Mouse (Mus musculus): ENCODE measurements around the gene Aplnr.

The Aplnr gene

DNA sequence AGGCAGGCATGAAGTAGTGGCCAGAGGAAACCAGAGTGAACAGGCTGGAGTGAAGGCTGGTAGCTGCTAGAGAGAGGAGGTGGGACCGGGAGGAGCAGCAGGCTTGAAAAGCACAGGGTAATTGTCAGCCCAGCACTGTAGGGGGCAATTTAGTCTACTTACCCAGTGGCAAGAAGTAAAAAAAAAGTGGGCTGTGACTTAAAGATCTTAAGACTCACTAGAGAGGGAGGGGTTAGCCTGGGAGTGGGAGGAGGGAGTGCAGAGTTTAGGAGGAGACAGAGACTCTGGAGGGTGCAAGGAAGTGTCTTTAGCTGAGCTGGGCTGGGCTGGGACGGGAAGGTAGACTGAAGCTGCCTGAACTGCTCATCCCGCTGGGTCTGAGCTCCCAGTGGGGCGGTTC lies at the start of gene Aplnr:
Gene Aplnr, plus strand, starts transcription at position 137 of the 400 bp plus-strand sequence.
- no peak for DNase-seq

DNA sequence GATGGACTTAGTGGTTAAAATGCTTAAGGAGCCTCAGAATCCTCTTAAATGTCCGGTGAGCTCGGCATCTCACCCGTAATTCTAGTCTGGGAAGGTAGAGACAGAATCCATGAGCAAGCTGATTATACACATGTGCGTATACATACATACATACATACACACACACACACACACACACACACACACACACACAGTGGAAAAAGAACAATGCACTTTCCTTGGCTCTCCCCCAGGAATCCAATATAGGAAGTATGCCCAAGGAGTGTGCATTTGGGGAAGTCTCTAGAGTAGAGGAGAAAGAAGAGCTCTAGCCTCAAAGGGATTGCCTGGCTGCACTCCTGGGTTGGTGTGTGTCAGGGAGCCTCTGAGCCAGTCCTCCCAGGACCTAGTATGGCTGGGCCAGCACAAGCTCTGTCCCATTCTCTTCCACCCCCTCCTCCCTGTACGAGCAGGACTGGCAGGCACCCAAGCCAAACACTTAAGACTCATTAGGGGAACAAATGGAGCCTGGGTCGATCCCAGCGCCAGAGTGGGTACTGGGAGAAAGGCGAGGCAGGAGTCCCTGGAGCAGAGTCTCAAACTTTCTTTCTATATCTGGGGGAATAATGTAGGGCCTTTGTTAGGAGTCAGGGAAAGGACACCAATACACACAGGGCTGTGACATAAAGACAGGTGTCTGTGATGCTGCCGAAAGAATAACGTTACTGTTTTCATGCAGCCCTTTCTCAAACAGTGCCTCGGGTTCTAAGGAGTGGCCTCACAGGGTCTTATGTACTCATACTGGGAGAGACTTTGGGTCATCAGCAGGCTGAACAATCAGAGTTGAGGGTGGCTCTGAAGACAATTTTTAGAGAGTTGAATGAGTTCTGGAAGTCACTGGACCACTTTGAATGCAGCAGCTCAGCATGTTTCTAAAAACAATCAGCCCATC lies 47.0 kb upstream of the Aplnr start:
- DNase-seq = no peak

DNA sequence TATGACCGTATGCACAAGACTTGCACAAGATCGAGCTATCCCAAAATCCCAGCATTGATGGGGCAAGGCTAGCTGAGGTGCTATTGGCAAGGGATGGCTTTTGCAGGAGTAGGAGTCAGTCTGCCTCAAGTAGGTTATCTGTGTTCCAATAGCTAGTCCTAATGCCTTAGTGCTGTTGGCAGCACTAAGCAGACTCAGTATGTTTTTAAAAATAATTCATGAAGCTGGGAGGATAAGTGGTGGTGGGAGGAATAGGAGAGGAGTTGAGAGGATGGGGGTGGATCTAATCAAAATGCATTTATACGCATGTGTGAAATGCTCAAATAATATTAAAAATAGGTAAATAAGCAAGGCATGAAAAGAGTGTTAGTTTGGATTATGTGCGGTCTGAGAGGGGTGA lies 44.7 kb upstream of the Aplnr start:
- no peak for DNase-seq

DNA sequence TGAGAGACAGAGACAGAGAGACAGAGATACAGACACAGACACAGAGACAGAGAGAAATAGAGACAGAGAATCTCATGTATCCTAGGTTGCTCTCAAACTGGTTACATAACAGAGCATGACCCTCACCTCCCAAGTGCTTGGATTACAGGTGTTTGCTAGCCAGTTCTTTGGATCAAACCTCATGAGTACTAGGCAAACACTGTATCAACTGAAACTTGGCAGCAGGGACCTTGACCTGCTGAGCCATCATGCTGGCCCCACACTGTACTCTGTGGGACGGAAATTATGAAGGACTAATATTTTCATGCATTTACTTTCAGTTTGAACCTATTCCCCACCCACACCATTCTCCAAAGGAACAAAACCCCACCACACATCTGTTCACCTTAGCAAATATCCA lies 42.6 kb upstream of the Aplnr start:
- no peak for DNase-seq

DNA sequence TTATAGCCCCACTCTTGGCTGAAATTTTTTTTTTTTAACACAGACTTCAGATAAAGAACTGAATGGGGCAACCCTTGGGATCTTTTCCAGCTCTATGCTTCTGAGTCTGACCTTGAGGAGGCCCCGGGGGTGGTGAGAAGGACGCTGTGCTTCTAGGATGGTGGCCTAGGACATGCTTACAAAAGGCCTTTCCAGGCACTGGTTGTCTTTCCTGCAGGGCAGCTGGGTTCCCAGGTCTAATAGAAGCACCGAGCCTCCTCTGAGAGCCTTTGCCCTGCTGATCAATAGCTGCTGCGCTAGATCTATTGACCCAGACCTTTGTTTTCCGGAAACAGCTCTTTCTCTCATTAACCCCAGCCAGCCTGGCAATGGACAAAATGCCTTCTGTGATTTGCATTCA lies 40.1 kb upstream of the Aplnr start:
- no peak for DNase-seq

DNA sequence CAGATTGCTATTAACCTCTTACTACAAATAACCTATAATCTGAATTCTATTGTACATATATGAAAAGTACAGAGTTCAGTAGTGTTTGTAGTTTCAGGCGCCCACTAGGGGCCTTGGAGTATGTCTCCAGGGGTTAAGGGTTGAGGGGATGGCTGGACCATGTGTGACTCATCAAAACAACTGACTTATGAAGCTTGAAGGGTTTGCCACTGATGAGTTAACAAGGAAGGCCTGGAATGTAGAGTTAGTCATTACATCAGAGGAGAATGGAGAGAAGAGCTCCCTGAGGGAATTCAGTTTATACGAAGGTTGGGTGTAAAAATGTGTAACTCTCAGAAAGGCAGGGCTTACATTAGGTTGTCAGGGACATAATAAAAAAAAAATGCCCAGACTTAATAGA lies 38.0 kb upstream of the Aplnr start:
- DNase-seq = no peak

DNA sequence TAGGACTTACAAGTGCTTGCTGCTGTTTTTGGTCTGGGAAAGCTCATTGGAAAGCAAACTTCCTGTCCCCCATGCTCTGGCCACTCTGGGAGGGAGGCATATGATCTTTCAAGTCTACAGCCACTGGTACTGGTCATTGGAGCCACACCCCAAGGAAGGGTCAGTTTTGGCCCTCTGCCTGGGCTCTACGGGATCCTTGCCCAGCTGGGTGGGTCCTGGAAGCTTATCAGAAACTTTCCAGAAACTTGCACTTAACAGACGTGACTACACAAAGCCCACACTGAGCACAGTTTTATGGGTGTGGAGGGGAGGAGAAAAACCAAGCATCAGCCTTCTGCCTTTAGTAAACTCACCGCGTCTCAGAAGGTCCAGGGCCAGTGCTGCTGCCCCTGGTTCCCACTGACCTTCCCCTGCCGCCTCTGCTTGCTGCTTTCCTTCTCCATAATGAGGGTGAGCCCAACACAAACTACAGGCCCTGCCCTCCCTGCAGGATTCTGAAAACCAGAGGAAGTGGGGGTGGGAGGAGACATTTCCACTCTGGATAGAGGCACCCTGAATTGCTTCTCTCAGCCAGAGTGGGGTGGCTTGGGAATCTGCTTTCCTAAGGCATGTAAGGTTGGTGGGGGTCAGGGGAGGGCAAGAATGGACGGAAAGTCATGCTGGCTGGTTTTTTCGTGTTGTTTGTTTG lies 37.1 kb upstream of the Aplnr start:
- DNase-seq = peak; percentile 6 to 18

DNA sequence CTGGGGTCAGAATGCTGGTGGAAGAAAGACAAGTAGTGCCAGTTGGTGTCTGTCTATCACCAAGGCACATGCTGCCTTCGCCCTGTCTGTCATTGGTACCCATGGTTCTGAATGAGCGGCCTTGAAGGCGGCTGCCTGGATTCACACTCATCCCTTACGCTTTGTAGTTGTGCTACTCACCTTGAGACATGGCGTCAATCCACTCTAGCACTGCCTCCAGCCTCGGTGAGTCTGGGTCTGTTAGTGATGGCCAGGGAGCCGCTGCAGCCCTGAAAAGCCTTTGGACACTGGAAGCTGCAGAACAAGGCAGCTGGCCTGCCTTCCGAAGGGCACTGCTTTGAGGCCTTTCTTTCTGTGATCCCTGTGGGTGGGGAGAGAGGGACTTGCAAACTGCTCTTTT lies 32.8 kb upstream of the Aplnr start:
- no peak for DNase-seq

DNA sequence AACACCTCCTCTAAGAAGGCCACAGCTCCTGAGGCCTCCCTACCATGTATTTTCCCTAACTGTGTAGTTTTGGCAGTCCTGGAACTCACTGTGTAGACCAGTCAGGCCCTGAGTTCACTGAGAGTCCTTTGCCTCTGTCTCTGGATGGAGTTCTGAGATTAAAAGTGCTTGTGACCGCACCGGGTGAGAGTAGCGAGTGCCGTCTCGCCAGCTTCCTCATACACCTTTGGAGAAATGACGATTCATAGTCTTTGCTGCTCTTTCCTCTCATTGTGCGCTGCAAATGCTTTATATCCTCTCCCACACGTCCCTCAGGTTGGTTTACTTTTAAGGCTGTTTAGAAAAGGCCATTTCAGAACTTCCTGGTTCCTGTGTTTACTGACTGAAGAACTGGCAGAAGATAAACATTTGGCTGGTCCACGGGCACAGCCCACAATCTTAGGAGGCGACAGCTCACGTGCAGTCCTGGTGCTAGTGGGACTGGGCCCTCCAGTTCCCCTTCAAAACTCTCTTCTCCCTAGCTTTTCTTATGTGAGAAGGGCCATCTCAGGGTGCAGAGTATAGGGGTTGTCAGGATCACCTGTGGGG lies 30.5 kb upstream of the Aplnr start:
- DNase-seq = no peak

DNA sequence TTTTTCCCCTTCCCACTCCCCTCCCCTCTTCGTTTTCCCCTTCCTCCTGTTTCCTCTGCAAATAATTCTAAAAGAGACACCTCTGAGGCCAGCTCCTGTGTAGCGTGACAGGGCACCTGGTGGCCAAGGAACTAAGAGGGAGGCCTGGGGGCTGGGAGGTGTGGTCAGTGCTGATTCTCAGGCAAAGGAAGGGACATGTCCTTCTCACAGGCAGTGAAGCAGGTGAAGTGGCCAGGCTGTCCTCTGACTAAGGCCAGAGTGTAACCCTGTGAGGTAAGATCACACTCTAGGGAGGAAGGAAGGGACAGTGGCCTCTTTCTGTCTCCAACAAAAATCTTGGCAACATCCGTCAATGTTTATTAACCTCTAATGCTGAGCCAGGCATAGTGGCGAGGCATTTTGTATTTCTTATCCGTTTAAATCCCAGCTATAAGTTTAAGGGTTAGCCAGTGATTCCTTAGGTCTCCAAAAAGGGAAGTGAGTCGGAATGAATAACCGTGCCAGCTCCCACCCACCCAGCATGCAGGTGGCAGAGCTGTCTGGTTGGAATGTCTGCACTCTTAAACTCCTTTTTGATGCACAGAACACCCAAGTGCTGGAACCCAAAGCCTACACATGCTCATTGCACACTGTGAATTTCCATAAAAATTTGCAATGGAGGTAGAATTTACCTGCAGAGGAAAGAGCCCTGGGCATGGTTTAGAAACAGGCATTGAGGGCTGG lies 29.8 kb upstream of the Aplnr start:
- DNase-seq = no peak

DNA sequence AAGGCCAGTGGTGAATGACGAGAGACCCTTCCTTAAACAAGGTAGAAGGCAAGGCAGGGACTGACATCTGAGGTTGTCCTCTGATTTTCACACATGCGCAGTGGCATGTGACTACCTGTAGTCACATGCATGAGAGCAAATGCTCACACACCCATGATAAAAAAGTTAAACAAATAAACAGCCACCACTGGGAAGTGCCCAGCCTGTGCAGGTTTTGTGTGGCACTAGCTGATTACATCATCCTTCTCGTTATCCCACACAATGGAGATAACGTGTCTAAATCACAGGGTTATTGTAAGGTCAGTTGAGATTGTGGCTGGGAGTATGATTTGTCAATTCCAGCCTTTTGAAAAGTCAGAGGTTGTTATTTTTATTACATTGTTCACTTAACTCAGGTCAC lies 29.1 kb upstream of the Aplnr start:
- no peak for DNase-seq

DNA sequence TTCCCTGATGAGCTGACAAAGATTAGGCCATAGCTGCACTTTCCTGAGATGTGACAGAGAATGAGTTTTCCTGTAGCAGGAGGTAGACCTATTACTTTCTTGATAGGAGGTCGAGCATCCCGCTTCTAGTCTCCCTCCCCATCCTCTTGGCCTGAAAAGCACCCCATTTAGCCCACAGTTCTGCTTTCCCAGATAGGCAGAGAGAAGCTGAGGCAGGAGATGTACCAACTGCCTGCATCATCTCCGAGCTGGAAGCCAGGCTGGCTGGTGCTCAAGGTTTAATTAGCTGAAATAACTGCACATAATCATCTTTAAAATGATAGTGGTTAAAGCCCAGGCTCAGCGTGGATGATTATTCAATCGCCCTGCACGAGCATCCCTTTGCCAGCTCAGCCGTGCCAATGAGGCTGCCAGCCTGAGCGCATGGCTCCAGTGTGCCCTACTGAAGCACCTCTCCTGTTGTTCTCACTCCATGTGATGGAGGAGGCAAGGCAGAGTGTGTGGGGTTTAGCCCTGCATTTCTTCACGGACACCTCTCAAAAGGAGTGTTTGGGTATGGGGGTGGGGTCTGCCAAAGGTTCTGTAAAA lies 25.6 kb upstream of the Aplnr start:
- DNase-seq = no peak

DNA sequence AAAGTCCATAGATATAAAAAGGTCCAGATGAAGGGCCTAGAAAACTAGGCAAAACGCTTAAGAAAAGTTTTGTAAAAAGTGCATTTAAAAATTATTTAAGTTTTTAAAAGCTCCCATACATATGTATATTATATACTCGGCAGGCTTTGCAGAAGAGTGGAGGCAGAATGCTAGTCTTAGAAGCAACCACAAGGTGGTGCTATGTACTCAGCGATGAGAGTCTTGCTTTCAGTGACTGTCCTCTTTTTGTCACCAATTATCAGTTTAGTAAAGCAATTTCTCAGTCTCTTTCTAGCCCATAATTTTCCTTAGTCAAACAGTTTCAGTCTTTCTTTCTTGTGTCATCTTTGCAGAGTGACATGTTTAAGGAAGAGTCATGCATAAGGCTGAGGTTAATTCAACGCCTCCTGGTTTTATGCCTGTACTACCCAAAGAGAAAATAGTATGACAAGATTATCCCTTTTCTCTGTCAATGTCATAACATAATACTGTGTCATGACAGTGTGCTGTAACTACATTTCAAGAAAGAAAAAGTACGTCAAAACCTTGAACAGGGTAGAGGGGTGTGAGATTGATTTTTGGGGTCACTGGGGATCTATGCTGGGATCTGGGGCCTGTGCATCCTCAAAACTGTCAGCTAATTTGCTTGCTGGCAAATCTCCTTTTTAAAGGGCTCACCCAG lies 12.7 kb upstream of the Aplnr start:
- no peak for DNase-seq

DNA sequence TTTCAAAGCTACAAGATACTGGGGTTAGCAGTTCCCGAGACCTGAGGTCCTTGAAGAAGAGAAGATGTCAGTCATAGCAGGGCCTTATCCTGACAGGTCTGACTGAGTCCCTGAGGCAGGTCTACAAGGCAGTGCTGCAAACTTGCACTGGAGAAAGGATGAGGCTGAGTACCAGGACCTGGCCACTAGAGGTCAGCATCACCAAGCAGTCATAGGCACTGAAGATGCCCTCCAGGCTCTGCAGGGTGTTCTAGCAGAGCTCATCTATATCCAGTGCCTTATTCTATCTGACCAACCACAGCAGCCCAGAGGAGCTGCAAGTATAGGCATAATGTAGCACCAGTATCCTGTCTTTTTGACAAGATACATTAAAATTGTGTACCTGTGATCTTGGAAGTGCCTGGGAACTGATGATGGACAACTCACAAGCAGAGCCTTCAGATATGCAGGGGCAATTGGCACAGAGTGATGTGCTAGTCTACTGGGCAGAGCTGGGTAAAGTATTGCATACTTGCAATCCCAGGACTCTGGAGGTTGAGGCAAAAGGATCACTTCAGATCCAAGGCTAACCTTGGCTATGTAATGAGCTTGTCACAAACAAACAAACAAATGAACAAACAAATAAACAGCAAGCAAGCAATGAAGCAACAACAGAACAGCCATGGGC lies 12.0 kb upstream of the Aplnr start:
- DNase-seq = peak; percentile 14 to 44

DNA sequence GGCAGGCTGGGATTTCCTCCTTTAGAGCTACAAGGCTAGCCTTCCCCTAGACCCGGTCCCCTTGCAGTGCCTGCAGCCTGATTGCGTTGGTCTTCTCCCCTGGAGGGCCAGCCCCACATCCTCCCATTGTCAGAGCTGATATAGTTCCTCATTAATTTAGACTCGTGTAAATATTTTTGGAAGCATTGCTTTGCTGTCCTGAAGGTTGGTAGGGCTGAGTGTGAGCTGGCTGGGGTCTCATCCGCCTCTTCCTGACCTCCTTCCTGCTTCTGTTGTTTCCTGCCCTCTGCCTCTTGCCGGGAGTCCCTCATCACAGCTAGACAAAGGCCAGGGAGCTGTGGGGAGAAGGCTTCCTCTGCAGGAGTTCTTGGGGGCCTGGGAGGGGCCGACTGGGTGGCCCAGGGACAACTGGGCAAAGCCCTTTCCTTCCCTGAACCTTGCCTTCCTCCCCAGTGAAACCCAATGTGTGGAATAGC lies 6.5 kb upstream of the Aplnr start:
- DNase-seq = no peak

DNA sequence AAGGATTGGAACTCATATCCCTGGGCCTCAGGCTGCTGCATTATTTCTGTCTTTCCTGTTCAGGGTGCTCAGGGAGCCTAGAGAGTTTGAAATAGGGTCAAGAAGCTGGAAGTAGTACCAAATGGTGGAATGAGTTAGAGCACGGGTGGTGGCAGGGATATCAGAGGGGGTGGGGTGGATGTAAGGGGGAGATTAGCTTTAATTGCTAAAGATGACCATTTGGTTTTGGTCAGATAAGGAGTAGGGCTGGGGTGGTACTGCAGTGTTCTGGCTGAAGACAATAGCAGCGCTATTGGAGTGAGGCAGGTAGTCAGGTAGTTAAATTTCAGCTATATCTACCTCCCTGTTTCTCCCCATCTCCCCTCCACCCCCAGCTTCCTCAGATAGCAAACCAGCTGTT lies 4.8 kb upstream of the Aplnr start:
- DNase-seq = no peak

DNA sequence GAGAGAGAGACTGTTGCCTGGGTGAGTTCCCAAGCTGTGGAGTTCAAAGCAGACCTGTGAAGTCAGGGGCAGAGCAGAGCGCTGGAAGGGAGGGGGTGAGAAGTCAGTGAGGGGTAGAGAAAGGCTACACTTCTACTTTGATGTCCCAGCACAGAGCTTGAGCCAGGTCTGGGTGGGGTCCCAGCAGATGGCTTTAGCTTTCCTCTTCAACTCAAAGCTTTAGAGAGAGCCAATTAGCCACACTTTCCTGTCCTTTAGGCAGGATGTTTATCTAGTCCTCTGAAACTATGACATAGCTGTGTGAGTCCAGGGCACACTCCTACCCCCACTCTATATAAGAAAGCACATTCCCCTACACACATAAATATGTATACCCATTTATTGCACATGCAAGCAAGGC lies 4.3 kb upstream of the Aplnr start:
- DNase-seq = no peak

DNA sequence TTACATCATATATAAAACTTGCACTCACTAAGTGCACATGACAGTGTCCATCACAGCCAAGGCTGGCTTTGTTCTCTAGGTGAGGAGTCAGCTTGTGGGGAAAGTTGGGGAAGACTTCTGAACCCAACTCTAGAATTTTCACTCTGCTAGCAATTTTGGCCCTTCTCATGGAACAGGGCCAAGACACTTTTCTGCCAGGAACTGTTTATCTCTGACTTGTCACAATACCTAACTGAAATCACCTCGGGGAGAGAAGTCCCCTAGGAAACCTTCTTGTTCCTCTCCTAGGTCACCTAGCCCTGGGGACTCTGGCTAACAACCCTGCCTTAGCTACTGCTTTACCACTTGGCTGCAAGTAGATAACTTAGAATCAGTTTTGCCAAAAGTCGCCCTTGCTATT lies 3.8 kb upstream of the Aplnr start:
- DNase-seq = no peak

DNA sequence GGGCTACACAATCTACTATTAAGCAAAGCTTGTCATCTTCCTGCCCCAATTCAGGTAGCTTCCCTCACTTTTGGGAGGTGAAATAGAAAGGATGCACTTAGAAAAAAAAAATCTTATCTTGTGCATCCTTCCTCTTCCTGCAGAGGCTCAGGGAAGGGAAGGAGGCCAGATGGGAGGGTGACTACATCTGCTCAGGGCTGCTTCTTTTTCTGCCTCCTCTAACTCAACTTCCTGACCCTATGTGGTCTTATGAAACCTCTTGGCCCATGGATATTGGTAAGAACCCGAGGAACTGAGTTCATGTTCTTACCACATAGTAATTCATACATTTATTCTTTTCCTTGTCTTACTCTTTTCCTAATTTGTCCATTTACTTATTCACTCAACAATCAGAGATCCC lies 926 bp upstream of the Aplnr start:
- DNase-seq = no peak

DNA sequence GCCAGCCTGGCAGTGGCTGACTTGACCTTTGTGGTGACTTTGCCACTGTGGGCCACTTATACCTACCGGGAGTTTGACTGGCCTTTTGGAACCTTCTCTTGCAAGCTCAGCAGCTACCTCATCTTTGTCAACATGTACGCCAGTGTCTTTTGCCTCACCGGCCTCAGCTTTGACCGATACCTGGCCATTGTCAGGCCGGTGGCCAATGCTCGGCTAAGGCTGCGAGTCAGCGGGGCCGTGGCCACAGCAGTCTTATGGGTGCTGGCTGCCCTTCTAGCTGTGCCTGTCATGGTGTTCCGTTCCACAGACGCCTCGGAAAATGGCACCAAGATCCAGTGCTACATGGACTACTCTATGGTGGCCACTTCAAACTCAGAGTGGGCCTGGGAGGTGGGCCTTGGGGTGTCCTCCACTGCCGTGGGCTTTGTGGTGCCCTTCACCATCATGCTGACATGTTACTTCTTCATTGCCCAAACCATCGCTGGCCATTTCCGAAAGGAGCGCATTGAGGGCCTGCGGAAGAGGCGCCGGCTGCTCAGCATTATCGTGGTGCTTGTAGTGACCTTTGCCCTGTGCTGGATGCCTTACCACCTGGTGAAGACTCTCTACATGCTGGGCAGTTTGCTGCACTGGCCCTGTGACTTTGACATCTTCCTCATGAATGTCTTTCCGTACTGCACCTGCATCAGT lies 951 bp downstream of the Aplnr start:
- no peak for DNase-seq

DNA sequence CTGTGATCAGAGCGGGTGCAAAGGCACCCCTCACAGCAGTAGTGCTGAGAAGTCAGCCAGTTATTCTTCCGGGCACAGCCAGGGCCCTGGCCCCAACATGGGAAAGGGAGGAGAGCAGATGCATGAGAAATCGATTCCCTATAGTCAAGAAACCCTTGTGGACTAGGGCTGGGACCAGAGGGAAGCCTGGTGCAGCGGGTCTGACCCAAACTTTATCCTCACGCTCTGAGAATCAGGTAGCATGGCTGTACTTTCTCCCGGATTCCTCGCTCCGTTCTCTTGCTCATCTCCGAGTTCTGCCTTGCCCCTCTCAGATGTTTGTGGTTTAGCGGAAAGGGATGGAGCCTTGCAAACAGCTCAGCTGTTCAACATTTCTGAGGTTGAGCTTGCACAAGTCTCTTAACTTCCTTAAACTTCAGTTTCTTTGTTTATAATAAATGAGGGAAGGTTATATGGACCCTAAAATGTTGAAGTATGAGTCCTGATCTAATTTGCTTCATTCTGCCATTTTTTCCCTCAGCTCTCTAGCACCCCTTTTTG lies 1.6 kb downstream of the Aplnr start:
- no peak for DNase-seq
